Mouse (Mus musculus): ENCODE data around the gene Rgs3.

GRCm38 (mm10) chr4:62663348-62663747, 103.7 kb downstream of the Rgs3 start:
- TF ChIP-seq CTCF (IDR thresholded peaks at IDR 0.05; ENCODE audit: low read depth) = no peak
- no peak; the same call in 1 of the 2 replicates for TF ChIP-seq EP300 (IDR thresholded peaks at IDR 0.05; ENCODE audit: low read depth)

All from heart, postnatal 0 days (tissue).